Mouse (Mus musculus) brain, embryonic 18.5 days (tissue): ENCODE data around the gene Zfp938.

ENCODE experiments used
- DNase-seq: peaks from one replicate; pipeline ENCODE4 v3.0.0-alpha.2; 2012; ENCODE audit warnings: low read depth, low spot score

The Zfp938 gene

GRCm38 (mm10) chr10:82240742-82241400 is at the start of gene Zfp938:
Zfp938 (minus strand) TSS chr10:82241280.
- DNase-seq, result peak; percentile 72

GRCm38 (mm10) chr10:82257331-82257730 is 16.3 kb upstream of the Zfp938 start:
- DNase-seq, result no peak

- no peak for DNase-seq
Measured at GRCm38 (mm10) chr10:82245021-82245420, 3.9 kb upstream of the Zfp938 start.

GRCm38 (mm10) chr10:82241401-82241788 is 315 bp upstream of the Zfp938 start:
- no peak for DNase-seq

- DNase-seq, result peak; percentile 92
Measured at GRCm38 (mm10) chr10:82178257-82179064, 62.6 kb downstream of the Zfp938 start.
